Mouse (Mus musculus): ENCODE measurements around the gene Crebzf.

- TF ChIP-seq POLR2A (IDR thresholded peaks at IDR 0.05; ENCODE audit: borderline replicate concordance, extremely low read depth, insufficient read depth, insufficient read length, poor library complexity, severe bottlenecking) (no peak), CTCF (IDR thresholded peaks at IDR 0.05; ENCODE audit: borderline replicate concordance, extremely low read depth, insufficient read depth, insufficient read length) (no peak)
These were observed 31.0 kb downstream of the Crebzf start for GRCm38 (mm10) chr7:90473511-90473910.

All from brain, embryonic 14.5 days (tissue).